Mouse (Mus musculus): ENCODE measurements at regions not wholly inside any gene's neighbourhood (a gene's known extent, or its start where the extent isn't known, plus 50 kb on each side); places are given as distances from the start of the nearest gene placed in this dataset.

DNA sequence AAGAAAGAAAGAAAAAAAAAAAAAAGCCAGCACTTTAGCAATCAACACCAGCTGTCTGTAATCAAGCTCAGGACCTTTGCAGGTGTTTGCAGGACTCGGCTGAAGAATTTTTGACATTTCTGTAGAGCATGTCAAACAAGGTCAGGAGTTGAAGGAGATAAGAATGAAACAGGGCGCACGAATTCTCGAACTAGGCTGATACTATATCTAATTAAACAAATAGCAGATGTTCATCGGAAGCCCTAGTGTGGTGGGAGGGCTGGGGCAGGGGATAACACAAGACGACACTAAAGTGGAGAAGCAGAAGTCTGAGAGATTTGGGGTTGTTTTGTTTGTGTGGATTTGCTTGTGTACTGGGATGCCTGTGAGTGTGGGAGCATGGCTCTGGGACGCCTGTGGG, 646.9 kb downstream of the Galc start:
- peak; percentile 48 for DNase-seq (ENCODE audit: low spot score)

Measured in embryo, embryonic 10.5 days (tissue).